8 mouse cellular contexts compared by ENCODE assay signal in genomic region chr2:18693871-18694610, GRCm38 (mm10). TPM values are rescaled to one million over a fixed set of nuclear protein-coding genes. Genes with fewer than 3 reads are reported as not detected.
DNase-seq lines count a peak whose midpoint lies in the region; ATAC-seq and TF ChIP-seq lines count a peak whose summit lies in the region.

Gene Spag6, plus strand, starts transcription at chr2:18694032.

- peaks cover 4% of the 10 kb centered on the region for H3K4me1 ChIP-seq in embryonic fibroblast, embryonic 13.5 days (ENCODE audit: control insufficient read depth, insufficient read depth, low read length)
- peaks cover 24% of the 10 kb centered on the region for H3K4me1 ChIP-seq in heart, embryonic 15.5 days (replicated peaks)
- peaks cover 23% of the 10 kb centered on the region for H3K4me1 ChIP-seq in liver, postnatal 0 days (ENCODE audit: insufficient read depth)
- peaks cover 26% of the 10 kb centered on the region for H3K4me1 ChIP-seq in neural tube, embryonic 12.5 days

- no peak for TF ChIP-seq CTCF in embryonic fibroblast, embryonic 13.5 days (IDR thresholded peaks at IDR 0.05; ENCODE audit: borderline replicate concordance, insufficient read depth, low read length)
- TF ChIP-seq CTCF in liver, postnatal 0 days (IDR thresholded peaks at IDR 0.05; ENCODE audit: low read depth) = no peak

- WGBS in heart, embryonic 15.5 days = 0% methylated on average over 48 of the region's 61 CpGs
- under 1% methylated on average over 58 of the region's 61 CpGs for WGBS in liver, postnatal 0 days (ENCODE audit: insufficient replicate concordance)
- WGBS in neural tube, embryonic 12.5 days = under 1% methylated on average over 61 of the region's 61 CpGs

- peak within 1 kb of the TSS; percentile 84 for H3K27ac ChIP-seq in embryonic fibroblast, embryonic 13.5 days (ENCODE audit: insufficient read depth, low read length)
- H3K27ac ChIP-seq in heart, embryonic 15.5 days = peak within 1 kb of the TSS; percentile 85
- peak within 1 kb of the TSS; percentile 80 for H3K27ac ChIP-seq in liver, postnatal 0 days (ENCODE audit: low read depth)
- H3K27ac ChIP-seq in neural tube, embryonic 12.5 days = no peak within 1 kb of the TSS; the same call in 1 of the 2 replicates

- no peaks in the 10 kb centered on the region for H3K9me3 ChIP-seq in heart, embryonic 15.5 days (replicated peaks)
- H3K9me3 ChIP-seq in liver, postnatal 0 days (ENCODE audit: low read length) = no peaks in the 10 kb centered on the region
- no peaks in the 10 kb centered on the region for H3K9me3 ChIP-seq in neural tube, embryonic 12.5 days

- peaks cover 63% of the 10 kb centered on the region for H3K27me3 ChIP-seq in heart, embryonic 15.5 days
- peaks cover 88% of the 10 kb centered on the region for H3K27me3 ChIP-seq in liver, postnatal 0 days (ENCODE audit: insufficient read depth, low read length)
- peaks cover 74% of the 10 kb centered on the region for H3K27me3 ChIP-seq in neural tube, embryonic 12.5 days (replicated peaks)

- H3K9ac ChIP-seq in heart, embryonic 15.5 days = peak within 1 kb of the TSS; percentile 79
- H3K9ac ChIP-seq in liver, postnatal 0 days (replicated peaks) = peak within 1 kb of the TSS; percentile 90
- peak within 1 kb of the TSS; percentile 73 for H3K9ac ChIP-seq in neural tube, embryonic 12.5 days

- H3K4me2 ChIP-seq in heart, embryonic 15.5 days = peak within 1 kb of the TSS; percentile 89
- H3K4me2 ChIP-seq in liver, postnatal 0 days (ENCODE audit: low read depth, low read length) = peak within 1 kb of the TSS; percentile 95
- peak within 1 kb of the TSS; percentile 98 for H3K4me2 ChIP-seq in neural tube, embryonic 12.5 days (replicated peaks)

- no peaks in the 10 kb centered on the region for H3K36me3 ChIP-seq in heart, embryonic 15.5 days
- no peaks in the 10 kb centered on the region for H3K36me3 ChIP-seq in liver, postnatal 0 days (replicated peaks; ENCODE audit: insufficient read depth, low read length)
- no peaks in the 10 kb centered on the region for H3K36me3 ChIP-seq in neural tube, embryonic 12.5 days

- H3K4me3 ChIP-seq in embryonic fibroblast, embryonic 13.5 days (ENCODE audit: insufficient read depth, low read length) = peak within 1 kb of the TSS; percentile 65
- peak within 1 kb of the TSS; percentile 66 for H3K4me3 ChIP-seq in heart, embryonic 15.5 days
- H3K4me3 ChIP-seq in liver, postnatal 0 days (ENCODE audit: low read depth, low read length) = peak within 1 kb of the TSS; percentile 67
- H3K4me3 ChIP-seq in neural tube, embryonic 12.5 days = peak within 1 kb of the TSS; percentile 49

- no peak for TF ChIP-seq EP300 in liver, postnatal 0 days (IDR thresholded peaks at IDR 0.05; ENCODE audit: low read depth)

- peak; percentile 82 for DNase-seq in CD4-positive helper T cell, adult 2 months (ENCODE audit: low read depth, low spot score)
- DNase-seq in adrenal gland, postnatal 25 days = peak; percentile 73
- DNase-seq in kidney, postnatal 10 days = peak; percentile 82
- DNase-seq in liver, postnatal 0 days = peak; percentile 70
- peak; percentile 81 for DNase-seq in testis, postnatal 14 days (ENCODE audit: low spot score)

- TF ChIP-seq POLR2A in embryonic fibroblast, embryonic 13.5 days (IDR thresholded peaks at IDR 0.05; ENCODE audit: low read depth, low read length) = peak; percentile 81

- peak; percentile 75 for ATAC-seq in heart, embryonic 15.5 days (replicated peaks; ENCODE audit: insufficient number of reproducible peaks, insufficient read depth, low FRiP score, low read depth)
- peak; percentile 88 for ATAC-seq in liver, postnatal 0 days
- peak; percentile 70 for ATAC-seq in neural tube, embryonic 12.5 days (ENCODE audit: low FRiP score, low read depth)

RNA-seq across cellular contexts. Expression of gene Spag6, which starts in this region (rescaled TPM):
- 0.67 TPM in 1 of 2 replicates, not detected in the other for total RNA-seq in adrenal gland, postnatal 25 days (2021)
- polyA plus RNA-seq in embryonic fibroblast, embryonic 13.5 days (2011; ENCODE audit: insufficient read length, low read depth, missing spikeins) = 0.60 TPM in 1 of 2 replicates, not detected in the other
- 0.06 and 0.44 TPM in 2 replicates for polyA plus RNA-seq in heart, embryonic 15.5 days (2015; fragmentation: Nextera tagmentation; extraction: Ambion mirVana)
- not detected in 2 replicates for polyA plus RNA-seq in liver, postnatal 0 days (2015; fragmentation: Nextera tagmentation; extraction: Ambion mirVana)
- polyA plus RNA-seq in neural tube, embryonic 12.5 days (2016; fragmentation: Nextera tagmentation; extraction: Ambion mirVana) = 0.13 and 0.34 TPM in 2 replicates

Comparison
In these comparisons a context has a peak if more than half of its experiments do, and no peak if none do; other contexts are left out.
1. Peak in DNase-seq in adrenal gland, postnatal 25 days; RNA of the gene not detected or under 1 TPM.
2. Peak in ATAC-seq, H3K4me3 ChIP-seq, H3K27ac ChIP-seq, H3K9ac ChIP-seq and H3K4me2 ChIP-seq in heart, embryonic 15.5 days; RNA of the gene not detected or under 1 TPM.
3. Peak in DNase-seq, ATAC-seq, H3K4me3 ChIP-seq, H3K27ac ChIP-seq, H3K9ac ChIP-seq and H3K4me2 ChIP-seq in liver, postnatal 0 days; RNA of the gene not detected or under 1 TPM.
4. Peak in ATAC-seq, H3K4me3 ChIP-seq, H3K9ac ChIP-seq and H3K4me2 ChIP-seq in neural tube, embryonic 12.5 days; RNA of the gene not detected or under 1 TPM.